ENCODE assay signal across 11 mouse cellular contexts in genomic region chr7:100788291-100788690, GRCm38 (mm10).
A peak's percentile ranks its signal among the peaks of the same experiment; 100 is the strongest.
DNase-seq lines count a peak whose midpoint lies in the region; ATAC-seq and TF ChIP-seq lines count a peak whose summit lies in the region.
"Had no signal": no experiment of that assay in that cellular context is flagged by ENCODE, and none has a peak within 500 bp of the region (broad histone marks: within the 10 kb centered on the region; RNA-seq: fewer than 3 reads in every experiment).

No protein-coding gene starts in this region.

- no peak for ATAC-seq in heart, embryonic 11.5 days (replicated peaks; ENCODE audit: insufficient number of reproducible peaks, low FRiP score, low TSS enrichment)
- no peak for ATAC-seq in lung, postnatal 0 days
- no peak for ATAC-seq in forebrain, embryonic 14.5 days

- H3K4me2 ChIP-seq in heart, embryonic 11.5 days, result no peak overlapping the region
- no peak overlapping the region for H3K4me2 ChIP-seq in lung, postnatal 0 days (replicated peaks; ENCODE audit: low read depth, low read length)
- H3K4me2 ChIP-seq in forebrain, embryonic 14.5 days (ENCODE audit: low read length), result no peak overlapping the region

- H3K27ac ChIP-seq in heart, embryonic 11.5 days (ENCODE audit: low read depth, low read length), result no peak overlapping the region
- H3K27ac ChIP-seq in lung, postnatal 0 days (ENCODE audit: low read length), result no peak overlapping the region
- H3K27ac ChIP-seq in forebrain, embryonic 14.5 days (ENCODE audit: low read depth, low read length), result no peak overlapping the region

- no peaks in the 10 kb centered on the region for H3K4me1 ChIP-seq in heart, embryonic 11.5 days (ENCODE audit: control insufficient read depth, insufficient read depth, low read length)
- H3K4me1 ChIP-seq in lung, postnatal 0 days (ENCODE audit: insufficient read depth, low read depth, low read length), result no peaks in the 10 kb centered on the region
- H3K4me1 ChIP-seq in forebrain, embryonic 14.5 days (ENCODE audit: control insufficient read depth, insufficient read depth, low read length), result no peaks in the 10 kb centered on the region

- no peaks in the 10 kb centered on the region for H3K36me3 ChIP-seq in heart, embryonic 11.5 days (ENCODE audit: control insufficient read depth, insufficient read depth, low read length)
- H3K36me3 ChIP-seq in lung, postnatal 0 days (ENCODE audit: insufficient read depth, low read length), result no peaks in the 10 kb centered on the region
- H3K36me3 ChIP-seq in forebrain, embryonic 14.5 days (ENCODE audit: control insufficient read depth, insufficient read depth, low read length), result no peaks in the 10 kb centered on the region

- no peak overlapping the region for H3K9ac ChIP-seq in heart, embryonic 11.5 days (ENCODE audit: low read depth, low read length)
- no peak overlapping the region for H3K9ac ChIP-seq in lung, postnatal 0 days (replicated peaks; ENCODE audit: low read depth)
- H3K9ac ChIP-seq in forebrain, embryonic 14.5 days (ENCODE audit: low read length), result no peak overlapping the region

- H3K27me3 ChIP-seq in heart, embryonic 11.5 days (ENCODE audit: control insufficient read depth, insufficient read depth, low read length), result no peaks in the 10 kb centered on the region
- H3K27me3 ChIP-seq in lung, postnatal 0 days (replicated peaks; ENCODE audit: insufficient read depth, low read length), result no peaks in the 10 kb centered on the region
- H3K27me3 ChIP-seq in forebrain, embryonic 14.5 days (replicated peaks; ENCODE audit: control insufficient read depth, insufficient read depth, low read length), result no peaks in the 10 kb centered on the region

- WGBS in heart, embryonic 11.5 days (ENCODE audit: insufficient replicate concordance), result 67% methylated on average over 1 of the region's 1 CpGs
- 50% methylated on average over 1 of the region's 1 CpGs for WGBS in lung, postnatal 0 days
- 95% methylated on average over 1 of the region's 1 CpGs for WGBS in forebrain, embryonic 14.5 days

- H3K4me3 ChIP-seq in heart, embryonic 11.5 days (ENCODE audit: low read depth, low read length), result no peak overlapping the region
- H3K4me3 ChIP-seq in lung, postnatal 0 days (ENCODE audit: low read depth, low read length), result no peak overlapping the region
- H3K4me3 ChIP-seq in forebrain, embryonic 14.5 days (ENCODE audit: low read depth, low read length), result no peak overlapping the region
- H3K4me3 ChIP-seq: myocyte had no signal

- TF ChIP-seq EP300 in lung, postnatal 0 days (IDR thresholded peaks at IDR 0.05), result no peak

- peak; percentile 64 to 79 for DNase-seq in heart, adult 18-20 months
- DNase-seq in lung, postnatal 10 days, result peak; percentile 3
- no peak for DNase-seq in lung, postnatal 0 days (ENCODE audit: low spot score)
- DNase-seq in heart, adult 8-10 months (ENCODE audit: low spot score), result peak; percentile 66
- DNase-seq in skeletal muscle tissue, adult 2 months (ENCODE audit: low read depth, low spot score), result peak; percentile 62
- DNase-seq in forebrain, embryonic 14.5 days (ENCODE audit: low spot score), result no peak
- DNase-seq in spleen, adult 12 weeks (ENCODE audit: low spot score), result no peak
- DNase-seq: adrenal gland, postnatal 25 days; cerebellum, adult 18-20 months had no signal

- H3K9me3 ChIP-seq in heart, embryonic 11.5 days (replicated peaks; ENCODE audit: control insufficient read depth, low read length), result no peaks in the 10 kb centered on the region
- no peaks in the 10 kb centered on the region for H3K9me3 ChIP-seq in lung, postnatal 0 days (ENCODE audit: low read length)
- H3K9me3 ChIP-seq in forebrain, embryonic 14.5 days (replicated peaks; ENCODE audit: control insufficient read depth, low read length), result no peaks in the 10 kb centered on the region

- TF ChIP-seq CTCF in lung, postnatal 0 days (IDR thresholded peaks at IDR 0.05), result no peak

Comparison
In these comparisons a context has a peak if more than half of its experiments do, and no peak if none do; other contexts are left out.
1. DNase-seq: peak in heart, adult 18-20 months (2 of 2), lung, postnatal 10 days (single experiment), heart, adult 8-10 months (single experiment) and skeletal muscle tissue, adult 2 months (single experiment); none in lung, postnatal 0 days (single experiment), forebrain, embryonic 14.5 days (single experiment) and spleen, adult 12 weeks (single experiment).